Mouse (Mus musculus): ENCODE measurements around the gene Gstm1. TPM values are rescaled to one million over a fixed set of nuclear protein-coding genes. Genes with fewer than 3 reads are reported as not detected.

The Gstm1 gene
- total and polyA plus RNA-seq, 3 experiments, result 0.31 to 6.7 TPM; not detected in 1

GRCm38 (mm10) chr3:108062648-108063047 is 44.9 kb upstream of the Gstm1 start:
- no peak for TF ChIP-seq ZKSCAN1 (IDR thresholded peaks at IDR 0.05; ENCODE audit: low read depth, low read length)
- TF ChIP-seq CTCF (IDR thresholded peaks at IDR 0.05 in 2 of 3, conservative IDR thresholded peaks at IDR 0.05 in 1 of 3; ENCODE audit: control insufficient read depth in 1 of 3, insufficient read depth in 1 of 3, low read depth in 2 of 3, low read length in 3 of 3, poor library complexity in 1 of 3, severe bottlenecking in 1 of 3), result no peak
- TF ChIP-seq RCOR1 (IDR thresholded peaks at IDR 0.05; ENCODE audit: low read depth, low read length), result no peak
- TF ChIP-seq BHLHE40 (IDR thresholded peaks at IDR 0.05; ENCODE audit: borderline replicate concordance, low read depth, low read length), result no peak
- no peak for TF ChIP-seq SMC3 (IDR thresholded peaks at IDR 0.05; ENCODE audit: low read depth, low read length)
- no peak for TF ChIP-seq TCF12 (IDR thresholded peaks at IDR 0.05; ENCODE audit: low read depth, low read length)
- TF ChIP-seq NELFE (IDR thresholded peaks at IDR 0.05; ENCODE audit: low read depth, low read length), result no peak
- no peak for TF ChIP-seq MAX (IDR thresholded peaks at IDR 0.05; ENCODE audit: low read length)
- TF ChIP-seq ZC3H11A (IDR thresholded peaks at IDR 0.05; ENCODE audit: low read depth, low read length), result no peak
- Histone ChIP-seq H3K9me3 (replicated peaks; ENCODE audit: insufficient read depth, low read length) (no peaks in the 10 kb centered on the region), H3K27ac (ENCODE audit: control insufficient read depth, low read depth, low read length) (no peak overlapping the region), H3K79me2 (ENCODE audit: control insufficient read depth, insufficient read depth, low read length, poor library complexity) (no peaks in the 10 kb centered on the region), H3K4me3 (ENCODE audit: control insufficient read depth in 1 of 2, insufficient read depth in 1 of 2, low read depth in 2 of 2, low read length in 2 of 2) (no peak overlapping the region), H3K27me3 (ENCODE audit: control insufficient read depth in 1 of 2, insufficient read depth in 2 of 2, low read length in 2 of 2) (no peaks in the 10 kb centered on the region), H3K9ac (ENCODE audit: control insufficient read depth, low read depth, low read length, poor library complexity, severe bottlenecking) (no peak overlapping the region), H3K36me3 (ENCODE audit: control insufficient read depth in 1 of 2, insufficient read depth in 2 of 2, low read length in 2 of 2) (no peaks in the 10 kb centered on the region), H3K4me1 (ENCODE audit: control insufficient read depth in 1 of 2, insufficient read depth in 2 of 2, low read length in 2 of 2) (no peaks in the 10 kb centered on the region)
- DNase-seq (ENCODE audit: low read depth, low spot score), result no peak

- peaks cover 0 to 4% of the 10 kb centered on the region in 2 experiments; a peak in 2 of 4 replicates for H3K27me3 ChIP-seq (ENCODE audit: control insufficient read depth in 1 of 2, insufficient read depth in 2 of 2, low read length in 2 of 2)
- TF ChIP-seq ZKSCAN1 (IDR thresholded peaks at IDR 0.05; ENCODE audit: low read depth, low read length), result no peak
- peak; percentile 95 for TF ChIP-seq MYC (IDR thresholded peaks at IDR 0.05; ENCODE audit: low read depth, low read length)
- TF ChIP-seq MXI1 (IDR thresholded peaks at IDR 0.05; ENCODE audit: low read depth, low read length), result peak; percentile 91
- TF ChIP-seq POLR2AphosphoS2 (IDR thresholded peaks at IDR 0.05; ENCODE audit: low read length), result no peak
- no peak for TF ChIP-seq USF2 (IDR thresholded peaks at IDR 0.05; ENCODE audit: borderline replicate concordance in 1 of 2, insufficient read depth in 1 of 2, low read depth in 1 of 2, low read length in 2 of 2)
- TF ChIP-seq CTCF (IDR thresholded peaks at IDR 0.05 in 2 of 3, conservative IDR thresholded peaks at IDR 0.05 in 1 of 3; ENCODE audit: control insufficient read depth in 1 of 3, insufficient read depth in 1 of 3, low read depth in 2 of 3, low read length in 3 of 3, poor library complexity in 1 of 3, severe bottlenecking in 1 of 3), result peak in 2 of 3 experiments; percentile 91 to 92; a peak in 4 of 6 replicates
- peak; percentile 71 for TF ChIP-seq SMC3 (IDR thresholded peaks at IDR 0.05; ENCODE audit: low read depth, low read length)
- TF ChIP-seq ZC3H11A (IDR thresholded peaks at IDR 0.05; ENCODE audit: low read depth, low read length), result peak; percentile 65
- 0 out of 4 replicates have a peak, but pooled peaks of 1 of the 2 experiments have one; percentile 22 for TF ChIP-seq POLR2A (IDR thresholded peaks at IDR 0.05; ENCODE audit: control insufficient read depth in 1 of 2, insufficient read depth in 1 of 2, low read depth in 1 of 2, low read length in 2 of 2, poor library complexity in 1 of 2)
- no peak for TF ChIP-seq MEF2A (IDR thresholded peaks at IDR 0.05; ENCODE audit: extremely low read depth, insufficient replicate concordance, low read depth, low read length, poor library complexity, severe bottlenecking)
- no peak for TF ChIP-seq MAFK (IDR thresholded peaks at IDR 0.05; ENCODE audit: borderline replicate concordance, low read depth, low read length)
- TF ChIP-seq RAD21 (IDR thresholded peaks at IDR 0.05; ENCODE audit: low read depth, low read length), result peak; percentile 86
- TF ChIP-seq EP300 (IDR thresholded peaks at IDR 0.05; ENCODE audit: low read depth in 1 of 2, low read length in 2 of 2), result no peak
- peak; percentile 64; the same call in 1 of the 2 replicates for TF ChIP-seq MAX (IDR thresholded peaks at IDR 0.05; ENCODE audit: low read length)
- peak; percentile 84 for TF ChIP-seq SIN3A (IDR thresholded peaks at IDR 0.05; ENCODE audit: low read length)
- peak; percentile 89 for DNase-seq (ENCODE audit: low read depth, low spot score)
These were observed 43.6 kb upstream of the Gstm1 start for GRCm38 (mm10) chr3:108061420-108061819.

More at GRCm38 (mm10) chr3:108061420-108061819, 43.6 kb upstream of the Gstm1 start:
- no peaks in the 10 kb centered on the region for H3K9me3 ChIP-seq (replicated peaks; ENCODE audit: insufficient read depth, low read length)
- H3K36me3 ChIP-seq (ENCODE audit: control insufficient read depth in 1 of 2, insufficient read depth in 2 of 2, low read length in 2 of 2), result no peaks in the 10 kb centered on the region
- H3K4me3 ChIP-seq (ENCODE audit: control insufficient read depth in 1 of 2, insufficient read depth in 1 of 2, low read depth in 2 of 2, low read length in 2 of 2), result peak overlapping the region; percentile 40 to 50; a peak in 3 of 4 replicates
- H3K27ac ChIP-seq (ENCODE audit: control insufficient read depth, low read depth, low read length), result no peak overlapping the region
- peak overlapping the region; percentile 58 for H3K9ac ChIP-seq (ENCODE audit: control insufficient read depth, low read depth, low read length, poor library complexity, severe bottlenecking)
- no peaks in the 10 kb centered on the region for H3K4me1 ChIP-seq (ENCODE audit: control insufficient read depth in 1 of 2, insufficient read depth in 2 of 2, low read length in 2 of 2)
- H3K79me2 ChIP-seq (ENCODE audit: control insufficient read depth, insufficient read depth, low read length, poor library complexity), result no peaks in the 10 kb centered on the region

All from MEL (cell line).